Mouse (Mus musculus): Measurements from ENCODE around the gene Actr5.

Actr5 gene

GRCm38 (mm10) chr2:158624718-158625222, at the start of gene Actr5:
Gene Actr5, plus strand, starts transcription at chr2:158624888.
- peak; percentile 91 for DNase-seq (ENCODE audit: low spot score)

GRCm38 (mm10) chr2:158579979-158580378, 44.7 kb upstream of the Actr5 start:
- DNase-seq (ENCODE audit: low spot score), result no peak

GRCm38 (mm10) chr2:158584621-158585358, 39.9 kb upstream of the Actr5 start:
- no peak for DNase-seq (ENCODE audit: low spot score)

- no peak for DNase-seq (ENCODE audit: low spot score)
Observed at GRCm38 (mm10) chr2:158588524-158589271, 36.0 kb upstream of the Actr5 start.

GRCm38 (mm10) chr2:158590495-158590894, 34.2 kb upstream of the Actr5 start:
- no peak for DNase-seq (ENCODE audit: low spot score)

GRCm38 (mm10) chr2:158591286-158591685, 33.4 kb upstream of the Actr5 start:
- no peak for DNase-seq (ENCODE audit: low spot score)

GRCm38 (mm10) chr2:158593371-158593770, 31.3 kb upstream of the Actr5 start:
- DNase-seq (ENCODE audit: low spot score), result no peak

GRCm38 (mm10) chr2:158595103-158595502, 29.6 kb upstream of the Actr5 start:
- no peak for DNase-seq (ENCODE audit: low spot score)

GRCm38 (mm10) chr2:158595577-158595976, 29.1 kb upstream of the Actr5 start:
- no peak for DNase-seq (ENCODE audit: low spot score)

GRCm38 (mm10) chr2:158596803-158597202, 27.9 kb upstream of the Actr5 start:
- no peak for DNase-seq (ENCODE audit: low spot score)

- no peak for DNase-seq (ENCODE audit: low spot score)
Observed at GRCm38 (mm10) chr2:158600517-158600916, 24.2 kb upstream of the Actr5 start.

- DNase-seq (ENCODE audit: low spot score), result no peak
Observed at GRCm38 (mm10) chr2:158601326-158601725, 23.4 kb upstream of the Actr5 start.

GRCm38 (mm10) chr2:158602663-158603062, 22.0 kb upstream of the Actr5 start:
- no peak for DNase-seq (ENCODE audit: low spot score)

GRCm38 (mm10) chr2:158606511-158606964, 18.1 kb upstream of the Actr5 start:
- DNase-seq (ENCODE audit: low spot score), result no peak

- no peak for DNase-seq (ENCODE audit: low spot score)
Observed at GRCm38 (mm10) chr2:158609681-158610080, 15.0 kb upstream of the Actr5 start.

- DNase-seq (ENCODE audit: low spot score), result peak; percentile 58
Observed at GRCm38 (mm10) chr2:158610488-158611325, 14.0 kb upstream of the Actr5 start, which contains the start of gene Slc32a1. Gene Slc32a1, plus strand, starts transcription at chr2:158610767.

GRCm38 (mm10) chr2:158611326-158611719, 13.4 kb upstream of the Actr5 start:
- no peak for DNase-seq (ENCODE audit: low spot score)

GRCm38 (mm10) chr2:158611726-158612670, 12.7 kb upstream of the Actr5 start:
- no peak for DNase-seq (ENCODE audit: low spot score)

GRCm38 (mm10) chr2:158612671-158613250, 11.9 kb upstream of the Actr5 start:
- DNase-seq (ENCODE audit: low spot score), result no peak
